Mouse (Mus musculus) lung, postnatal 0 days (tissue): Measurements from ENCODE around the gene Srsf4. TPM values are rescaled to one million over a fixed set of nuclear protein-coding genes. Genes with fewer than 3 reads are reported as not detected.

Source experiments
- ATAC-seq: fragments of 200-750 bp; cut with Nextera tagmentation; 2 replicates; pipeline ENCODE4 v1.8.0; 2017; ENCODE audit warnings: moderate library complexity
- DNase-seq: peaks from one replicate; pipeline ENCODE4 v3.0.0-alpha.2; 2016; ENCODE audit warnings: low spot score
- H3K27ac ChIP-seq: fragments of 300-500 bp; sonication (generic); 2 replicates; pipeline ENCODE4 v1.5.1; 2014; ENCODE audit warnings: antibody characterized with exemption, mild to moderate bottlenecking, low read length, mixed read lengths
- H3K27me3 ChIP-seq: fragments of 300-500 bp; sonication (generic); replicated peaks from 2 replicates; pipeline ENCODE4 v1.6.1; 2014; ENCODE audit warnings: low read length, mixed read lengths; ENCODE audit not compliant: insufficient read depth
- H3K36me3 ChIP-seq: fragments of 300-500 bp; sonication (generic); 2 replicates; pipeline ENCODE4 v1.6.1; 2014; ENCODE audit warnings: low read length, mixed read lengths; ENCODE audit not compliant: insufficient read depth
- H3K4me1 ChIP-seq: fragments of 300-500 bp; sonication (generic); 2 replicates; pipeline ENCODE4 v1.6.1; 2014; ENCODE audit warnings: antibody characterized with exemption, low read depth, low read length, mixed read lengths; ENCODE audit not compliant: insufficient read depth
- H3K4me2 ChIP-seq: fragments of 300-500 bp; sonication (generic); replicated peaks from 2 replicates; pipeline ENCODE4 v1.6.1; 2014; ENCODE audit warnings: low read depth, mild to moderate bottlenecking, low read length, moderate library complexity, mixed read lengths
- H3K4me3 ChIP-seq: fragments of 300-500 bp; sonication (generic); 2 replicates; pipeline ENCODE4 v1.5.1; 2014; ENCODE audit warnings: low read depth, low read length
- H3K9ac ChIP-seq: fragments of 300-500 bp; sonication (generic); replicated peaks from 2 replicates; pipeline ENCODE4 v1.6.1; 2014; ENCODE audit warnings: low read depth, mild to moderate bottlenecking
- H3K9me3 ChIP-seq: fragments of 300-500 bp; sonication (generic); 2 replicates; pipeline ENCODE4 v1.6.1; 2016; ENCODE audit warnings: low read length, mixed read lengths
- CTCF ChIP-seq: IDR thresholded peaks from 2 replicates; pipeline ENCODE4 v1.5.1; 2016; ENCODE audit warnings: antibody characterized with exemption, mild to moderate bottlenecking
- EP300 ChIP-seq: IDR thresholded peaks from 2 replicates; pipeline ENCODE4 v1.6.1; 2016; ENCODE audit warnings: antibody characterized with exemption, mild to moderate bottlenecking, control low read depth
- WGBS: fragments of 180-500 bp; shearing (Covaris S2); extraction: QIAGEN DNeasy Blood & Tissue Kit; methylation state at CpG from one replicate; pipeline ENCODE4 v1.1.7; 2014; 5-methylcytosine and 5-hydroxymethylcytosine counted together
- polyA plus RNA-seq: library from polyadenylated mRNA; unstranded; fragments of >200 nt; fragmentation: Nextera tagmentation; extraction: Ambion mirVana; gene quantifications from 2 replicates; pipeline ENCODE4 v1.2.1, GENCODE M21; 2015

Srsf4 gene
- polyA plus RNA-seq, 1 experiment from 2014 or later = 62.6 TPM

DNA sequence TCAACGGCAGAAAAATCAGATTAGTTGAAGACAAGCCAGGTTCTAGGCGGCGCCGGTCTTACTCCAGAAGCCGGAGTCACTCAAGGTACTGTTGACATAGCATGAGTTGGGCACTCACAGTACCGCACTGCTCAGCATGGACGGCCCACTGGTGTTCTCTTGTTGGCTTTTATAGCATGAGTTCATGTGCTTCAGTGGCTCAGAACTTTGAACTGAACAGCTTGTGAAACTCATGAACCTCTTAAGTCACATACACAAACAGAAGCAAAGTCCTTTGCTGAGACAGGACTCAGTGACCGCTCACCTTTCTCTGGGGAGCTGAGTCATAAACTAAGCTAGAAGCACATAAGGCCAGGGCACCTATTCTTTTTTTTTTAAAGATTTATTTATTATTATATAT lies 24.4 kb downstream of the Srsf4 start:
- H3K4me3 ChIP-seq = no peak overlapping the region
- H3K27ac ChIP-seq = peak overlapping the region; percentile 79; the same call in 1 of the 2 replicates
- H3K9ac ChIP-seq = no peak overlapping the region
- H3K36me3 ChIP-seq = peaks cover 50% of the 10 kb centered on the region; the same call in 1 of the 2 replicates
- WGBS = 72% methylated on average over 8 of the region's 8 CpGs
- no peak overlapping the region for H3K4me2 ChIP-seq
- ATAC-seq (peak; percentile 97), DNase-seq (peak; percentile 90)
- TF ChIP-seq CTCF = no peak
- peak; percentile 69 for TF ChIP-seq EP300
- no peaks in the 10 kb centered on the region for H3K9me3 ChIP-seq
- no peaks in the 10 kb centered on the region for H3K27me3 ChIP-seq
- H3K4me1 ChIP-seq = peaks cover 4% of the 10 kb centered on the region; the same call in 1 of the 2 replicates

DNA sequence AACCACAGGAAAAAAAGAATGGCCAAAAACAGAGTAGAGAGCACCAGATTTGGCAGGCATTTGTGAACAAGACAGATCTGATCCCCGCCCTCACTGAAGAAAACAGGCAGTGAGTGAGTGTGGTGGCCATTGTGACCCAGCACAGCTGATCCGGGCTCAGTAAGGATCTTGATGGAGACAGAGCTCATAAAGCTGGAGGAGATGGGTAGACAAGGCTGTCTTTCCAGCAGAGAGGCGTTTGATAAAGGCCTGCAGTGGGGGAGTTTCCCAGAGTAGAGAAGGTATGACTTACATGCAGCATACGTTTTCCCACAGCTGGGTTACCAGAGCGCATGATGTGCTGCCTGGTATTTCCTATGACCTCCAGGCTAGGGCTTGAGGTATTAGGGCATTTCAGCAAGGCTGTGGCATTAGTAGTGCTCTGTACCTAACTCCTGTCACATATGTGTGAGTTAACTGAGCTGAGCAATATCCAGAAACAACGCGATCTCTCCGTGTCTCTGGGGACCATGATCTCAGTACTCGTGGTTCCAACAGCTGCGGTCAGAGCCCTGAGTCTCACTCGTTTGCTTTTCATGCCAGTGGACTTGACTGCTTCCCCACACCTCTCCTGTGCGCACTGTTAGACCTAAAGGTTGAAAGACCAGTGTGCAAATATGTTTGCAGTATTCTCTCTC lies 25.2 kb downstream of the Srsf4 start:
- Histone ChIP-seq H3K36me3 (peaks cover 41% of the 10 kb centered on the region; the same call in 1 of the 2 replicates), H3K4me2 (no peak overlapping the region), H3K9me3 (no peaks in the 10 kb centered on the region), H3K27ac (peak overlapping the region; percentile 33), H3K4me3 (no peak overlapping the region), H3K4me1 (peaks cover 4% of the 10 kb centered on the region; the same call in 1 of the 2 replicates), H3K9ac (no peak overlapping the region), H3K27me3 (no peaks in the 10 kb centered on the region)
- DNase-seq (no peak), ATAC-seq (no peak)
- TF ChIP-seq EP300 (no peak), CTCF (no peak)
- WGBS = 84% methylated on average over 12 of the region's 12 CpGs

DNA sequence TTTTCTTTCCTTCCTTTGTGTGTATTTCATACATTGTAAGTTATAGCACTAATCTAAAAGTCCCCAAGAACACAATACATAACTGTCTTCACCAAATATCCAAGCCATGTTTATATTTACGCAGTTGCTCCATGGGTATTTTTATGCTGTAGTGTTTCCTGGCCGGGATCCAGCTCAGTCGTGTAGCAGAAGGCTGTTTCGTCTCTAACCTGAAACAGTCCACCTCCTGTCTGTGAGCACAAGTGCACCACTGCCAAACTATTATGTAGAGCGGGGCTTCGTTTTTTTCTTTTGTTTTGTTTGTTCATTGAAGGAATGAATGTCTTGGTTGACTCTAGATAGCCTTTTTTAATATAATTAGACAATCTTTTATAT lies 25.8 kb downstream of the Srsf4 start:
- TF ChIP-seq CTCF (no peak), EP300 (no peak)
- H3K27ac ChIP-seq = no peak overlapping the region
- no peaks in the 10 kb centered on the region for H3K27me3 ChIP-seq
- no peak overlapping the region for H3K4me2 ChIP-seq
- H3K4me3 ChIP-seq = no peak overlapping the region
- no peak overlapping the region for H3K9ac ChIP-seq
- DNase-seq (no peak), ATAC-seq (no peak)
- peaks cover 38% of the 10 kb centered on the region; the same call in 1 of the 2 replicates for H3K36me3 ChIP-seq
- no peaks in the 10 kb centered on the region for H3K9me3 ChIP-seq
- H3K4me1 ChIP-seq = peaks cover 4% of the 10 kb centered on the region; the same call in 1 of the 2 replicates
- WGBS = 65% methylated on average over 6 of the region's 6 CpGs

DNA sequence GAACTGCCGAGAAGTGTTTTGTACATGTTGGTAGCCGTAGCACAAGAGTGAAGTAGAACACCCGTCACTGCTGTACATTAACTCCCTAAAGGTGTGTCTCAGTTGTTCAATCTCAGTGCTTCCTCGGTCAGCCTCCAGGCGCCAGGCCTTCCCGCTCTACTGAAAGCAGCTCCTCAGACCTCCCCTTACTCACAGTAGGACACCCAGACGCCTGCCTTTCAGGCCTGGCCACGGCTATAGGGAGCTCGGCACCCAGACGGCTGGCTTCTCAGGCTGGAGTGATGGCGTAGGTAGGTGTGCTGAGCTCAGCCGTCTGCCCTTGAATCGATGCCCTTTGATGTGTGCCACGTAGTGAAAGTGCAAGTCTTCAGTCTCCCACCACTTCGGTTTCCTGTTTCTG lies 27.7 kb downstream of the Srsf4 start:
- TF ChIP-seq CTCF (no peak), EP300 (no peak)
- peaks cover 34% of the 10 kb centered on the region; the same call in 1 of the 2 replicates for H3K36me3 ChIP-seq
- H3K27me3 ChIP-seq = no peaks in the 10 kb centered on the region
- no peak overlapping the region for H3K4me2 ChIP-seq
- no peak overlapping the region for H3K27ac ChIP-seq
- no peaks in the 10 kb centered on the region for H3K9me3 ChIP-seq
- no peak overlapping the region for H3K4me3 ChIP-seq
- 86% methylated on average over 15 of the region's 15 CpGs for WGBS
- H3K4me1 ChIP-seq = peaks cover 4% of the 10 kb centered on the region; the same call in 1 of the 2 replicates
- no peak overlapping the region for H3K9ac ChIP-seq
- DNase-seq (no peak), ATAC-seq (no peak)

DNA sequence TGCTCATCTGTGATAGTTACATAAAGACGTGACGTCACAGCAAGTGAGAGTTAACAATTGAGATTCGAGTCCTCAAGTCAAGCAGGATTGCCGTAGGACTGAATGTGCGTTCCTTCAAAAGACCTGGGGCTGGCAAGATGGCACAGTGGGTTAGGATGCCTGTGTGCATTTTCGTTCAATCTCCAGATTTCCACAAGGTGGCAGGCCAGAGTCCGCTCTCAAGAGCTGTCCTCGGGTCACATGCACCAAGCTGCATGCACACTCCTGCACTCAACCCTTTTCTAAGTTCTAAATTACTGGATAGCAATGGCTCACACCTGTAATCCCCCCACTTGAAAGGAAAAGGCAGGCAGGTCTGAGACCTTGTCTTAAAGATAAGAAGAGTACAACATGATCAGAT lies 31.1 kb downstream of the Srsf4 start:
- Histone ChIP-seq H3K4me3 (no peak overlapping the region), H3K27me3 (no peaks in the 10 kb centered on the region), H3K36me3 (peaks cover 26% of the 10 kb centered on the region; the same call in 1 of the 2 replicates), H3K4me2 (no peak overlapping the region), H3K4me1 (no peaks in the 10 kb centered on the region), H3K27ac (no peak overlapping the region), H3K9ac (no peak overlapping the region), H3K9me3 (no peaks in the 10 kb centered on the region)
- ATAC-seq (peak; percentile 47; the same call in 1 of the 2 replicates), DNase-seq (peak; percentile 68)
- no peak for TF ChIP-seq EP300
- TF ChIP-seq CTCF = peak; percentile 79
- 57% methylated on average over 8 of the region's 8 CpGs for WGBS

DNA sequence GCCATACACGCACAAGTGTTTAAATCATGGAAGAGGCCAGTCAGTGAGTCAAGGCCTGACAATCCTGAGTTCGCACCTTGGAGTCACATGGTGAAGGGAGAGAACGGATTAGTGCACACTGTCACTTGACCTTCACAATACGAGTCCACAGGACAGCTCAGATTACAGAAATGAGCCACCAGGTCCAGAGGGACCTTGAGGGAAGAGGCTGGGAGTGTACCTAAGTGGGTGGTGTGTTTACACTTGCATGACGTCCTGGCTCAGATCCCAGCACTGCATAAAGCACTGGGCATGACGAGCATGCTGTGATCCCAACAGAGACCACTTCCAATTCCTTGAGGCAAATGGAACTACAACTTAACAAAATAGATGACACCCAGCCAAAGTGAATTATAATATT lies 33.0 kb downstream of the Srsf4 start:
- H3K4me1 ChIP-seq = peaks cover 11% of the 10 kb centered on the region; the same call in 1 of the 2 replicates
- ATAC-seq (peak; percentile 83), DNase-seq (peak; percentile 87)
- H3K4me3 ChIP-seq = no peak overlapping the region
- H3K9me3 ChIP-seq = no peaks in the 10 kb centered on the region
- H3K27ac ChIP-seq = no peak overlapping the region
- no peak overlapping the region for H3K4me2 ChIP-seq
- 29% methylated on average over 6 of the region's 6 CpGs for WGBS
- H3K36me3 ChIP-seq = peaks cover 8% of the 10 kb centered on the region; the same call in 1 of the 2 replicates
- H3K27me3 ChIP-seq = no peaks in the 10 kb centered on the region
- TF ChIP-seq CTCF = no peak
- TF ChIP-seq EP300 = no peak; the same call in 1 of the 2 replicates
- no peak overlapping the region for H3K9ac ChIP-seq
